Mouse (Mus musculus) embryonic facial prominence, embryonic 15.5 days (tissue): ENCODE results near the gene Usp38. TPM values are rescaled to one million over a fixed set of nuclear protein-coding genes. Genes with fewer than 3 reads are reported as not detected.
A peak's percentile ranks its signal among the peaks of the same experiment; 100 is the strongest.

Source experiments
- ATAC-seq: fragments of 200-750 bp; cut with Nextera tagmentation; 2 replicates; pipeline ENCODE4 v1.8.0; 2017; ENCODE audit warnings: low read depth, moderate TSS enrichment; ENCODE audit not compliant: insufficient number of reproducible peaks, low FRiP score, low TSS enrichment
- H3K27ac ChIP-seq: fragments of 300-500 bp; sonication (generic); replicated peaks from 2 replicates; pipeline ENCODE4 v1.5.1; 2015; ENCODE audit warnings: mild to moderate bottlenecking, inconsistent platforms
- H3K27me3 ChIP-seq: fragments of 300-500 bp; sonication (generic); 2 replicates; pipeline ENCODE4 v1.6.1; 2015; ENCODE audit warnings: inconsistent platforms
- H3K36me3 ChIP-seq: fragments of 300-500 bp; sonication (generic); 2 replicates; pipeline ENCODE4 v1.6.1; 2015; ENCODE audit warnings: mild to moderate bottlenecking, inconsistent platforms
- H3K4me1 ChIP-seq: fragments of 300-500 bp; sonication (generic); 2 replicates; pipeline ENCODE4 v1.6.1; 2015; ENCODE audit warnings: inconsistent platforms
- H3K4me2 ChIP-seq: fragments of 300-500 bp; sonication (generic); replicated peaks from 2 replicates; pipeline ENCODE4 v1.6.1; 2015; ENCODE audit warnings: mild to moderate bottlenecking, inconsistent platforms
- H3K4me3 ChIP-seq: fragments of 300-500 bp; sonication (generic); replicated peaks from 2 replicates; pipeline ENCODE4 v1.5.1; 2015; ENCODE audit warnings: mild to moderate bottlenecking, inconsistent platforms
- H3K9ac ChIP-seq: fragments of 300-500 bp; sonication (generic); 2 replicates; pipeline ENCODE4 v1.6.1; 2015; ENCODE audit warnings: inconsistent platforms
- H3K9me3 ChIP-seq: fragments of 300-500 bp; sonication (generic); replicated peaks from 2 replicates; pipeline ENCODE4 v1.6.1; 2016; ENCODE audit warnings: inconsistent platforms
- WGBS: fragments of 180-500 bp; shearing (Covaris S2); methylation state at CpG from one replicate; pipeline ENCODE4 v1.1.7; 2015; 5-methylcytosine and 5-hydroxymethylcytosine counted together
- polyA plus RNA-seq: library from polyadenylated mRNA; unstranded; fragments of >200 nt; fragmentation: Nextera tagmentation; extraction: Ambion mirVana; gene quantifications from 2 replicates; pipeline ENCODE4 v1.2.1, GENCODE M21; 2015

Usp38 gene
- polyA plus RNA-seq, 1 experiment from 2014 or later: 18.3 TPM

DNA sequence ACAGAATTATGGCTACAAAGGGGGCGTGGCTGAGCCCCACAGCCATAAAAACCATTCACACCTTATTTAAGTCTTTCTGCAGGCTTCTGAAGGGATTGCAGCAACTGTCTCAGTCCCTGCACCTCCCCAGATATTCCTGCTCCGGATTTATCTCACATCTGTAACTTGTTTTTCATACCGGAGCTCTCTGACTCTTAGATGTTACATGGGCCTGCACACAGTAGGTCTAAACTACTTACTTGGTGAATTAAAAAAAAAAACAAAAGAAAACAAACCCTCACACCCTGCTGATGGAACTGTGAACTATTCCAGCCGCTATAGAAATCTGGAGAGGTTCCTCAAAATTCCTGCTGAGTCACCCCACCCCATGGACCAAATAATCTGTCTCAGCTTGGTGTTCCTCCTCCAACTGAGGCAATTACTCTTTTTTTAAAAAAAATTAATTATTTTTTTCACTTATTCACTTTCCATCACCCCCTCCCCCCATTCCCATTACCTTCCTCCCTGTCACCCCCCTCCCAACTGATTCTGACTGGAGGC lies 53.6 kb downstream of the Usp38 start:
- 67% methylated on average over 4 of the region's 4 CpGs for WGBS
- no peak for ATAC-seq

GRCm38 (mm10) chr8:80959588-80960268 lies 55.0 kb downstream of the Usp38 start:
- H3K4me1 ChIP-seq: no peaks in the 10 kb centered on the region
- no peak overlapping the region for H3K27ac ChIP-seq
- 0 out of 2 replicates have a peak, but pooled peaks have one; percentile 34 for ATAC-seq
- H3K36me3 ChIP-seq: no peaks in the 10 kb centered on the region
- no peaks in the 10 kb centered on the region for H3K27me3 ChIP-seq
- H3K4me2 ChIP-seq: no peak overlapping the region
- WGBS: 71% methylated on average over 9 of the region's 9 CpGs
- H3K9ac ChIP-seq: no peak overlapping the region
- H3K9me3 ChIP-seq: peaks cover 8% of the 10 kb centered on the region; the same call in 1 of the 2 replicates
- no peak overlapping the region for H3K4me3 ChIP-seq

More for the DNA sequence above, 53.6 kb downstream of the Usp38 start:
- H3K4me3 ChIP-seq: no peak overlapping the region
- H3K4me1 ChIP-seq: no peaks in the 10 kb centered on the region
- no peaks in the 10 kb centered on the region for H3K9me3 ChIP-seq
- H3K27ac ChIP-seq: no peak overlapping the region
- no peak overlapping the region for H3K9ac ChIP-seq
- H3K4me2 ChIP-seq: no peak overlapping the region
- no peaks in the 10 kb centered on the region for H3K36me3 ChIP-seq
- H3K27me3 ChIP-seq: no peaks in the 10 kb centered on the region

- no peak for ATAC-seq
- WGBS: 59% methylated on average over 5 of the region's 5 CpGs
- no peaks in the 10 kb centered on the region for H3K36me3 ChIP-seq
- H3K9me3 ChIP-seq: peaks cover 8% of the 10 kb centered on the region; the same call in 1 of the 2 replicates
- no peak overlapping the region for H3K4me2 ChIP-seq
- no peaks in the 10 kb centered on the region for H3K27me3 ChIP-seq
- H3K4me3 ChIP-seq: no peak overlapping the region
- H3K27ac ChIP-seq: no peak overlapping the region
- H3K4me1 ChIP-seq: no peaks in the 10 kb centered on the region
- no peak overlapping the region for H3K9ac ChIP-seq
These were observed 57.0 kb downstream of the Usp38 start for GRCm38 (mm10) chr8:80957776-80958175.

- H3K9me3 ChIP-seq: peaks cover 8% of the 10 kb centered on the region; the same call in 1 of the 2 replicates
- no peaks in the 10 kb centered on the region for H3K36me3 ChIP-seq
- no peak overlapping the region for H3K27ac ChIP-seq
- whole genome bisulfite sequencing: 73% methylated on average over 3 of the region's 3 CpGs
- no peak overlapping the region for H3K9ac ChIP-seq
- ATAC-seq: no peak
- no peak overlapping the region for H3K4me3 ChIP-seq
- peaks cover 5% of the 10 kb centered on the region; the same call in 1 of the 2 replicates for H3K4me1 ChIP-seq
- H3K27me3 ChIP-seq: no peaks in the 10 kb centered on the region
- H3K4me2 ChIP-seq: no peak overlapping the region
These were observed 61.8 kb downstream of the Usp38 start for GRCm38 (mm10) chr8:80952973-80953372.

DNA sequence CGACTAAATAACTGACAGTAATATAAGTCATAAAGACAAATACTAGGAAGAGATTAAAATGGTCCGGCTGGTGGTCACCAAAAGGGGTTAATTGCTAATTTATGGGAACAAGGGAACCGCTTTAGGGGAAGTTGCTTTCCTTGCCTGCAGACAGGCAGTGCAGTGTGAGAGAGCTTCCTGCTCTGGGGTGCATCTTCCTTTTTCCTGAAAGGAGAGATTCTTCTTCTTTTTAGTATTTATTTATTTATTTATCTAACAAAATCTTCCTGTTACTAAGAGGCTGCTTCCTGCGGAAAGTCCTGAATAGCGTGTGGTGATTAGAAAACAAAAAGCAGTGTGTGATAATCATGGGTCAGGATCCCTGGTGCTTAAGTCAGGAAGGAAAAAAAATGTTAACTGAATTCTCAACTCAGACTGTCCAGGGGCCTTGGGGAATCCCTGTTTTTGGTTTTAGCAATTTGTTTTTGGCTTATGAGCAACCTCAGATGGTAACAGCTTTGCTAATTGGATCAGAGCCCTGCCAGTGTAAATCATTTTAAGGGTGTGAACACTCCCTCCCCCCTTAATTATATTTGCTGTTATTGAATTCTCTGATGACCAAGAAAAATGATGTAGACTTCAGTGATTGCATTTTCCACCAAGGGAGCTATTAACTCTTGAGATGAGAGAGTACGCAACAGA lies 62.4 kb downstream of the Usp38 start:
- no peak overlapping the region for H3K9ac ChIP-seq
- H3K36me3 ChIP-seq: no peaks in the 10 kb centered on the region
- no peak for ATAC-seq
- H3K27me3 ChIP-seq: no peaks in the 10 kb centered on the region
- H3K4me2 ChIP-seq: no peak overlapping the region
- H3K9me3 ChIP-seq: peaks cover 8% of the 10 kb centered on the region; the same call in 1 of the 2 replicates
- H3K4me3 ChIP-seq: no peak overlapping the region
- 32% methylated on average over 6 of the region's 6 CpGs for WGBS
- H3K4me1 ChIP-seq: peaks cover 5% of the 10 kb centered on the region; the same call in 1 of the 2 replicates
- no peak overlapping the region for H3K27ac ChIP-seq

GRCm38 (mm10) chr8:80948405-80949183 lies 66.1 kb downstream of the Usp38 start:
- H3K9ac ChIP-seq: no peak overlapping the region
- no peaks in the 10 kb centered on the region for H3K27me3 ChIP-seq
- peaks cover 5% of the 10 kb centered on the region; the same call in 1 of the 2 replicates for H3K4me1 ChIP-seq
- H3K9me3 ChIP-seq: no peaks in the 10 kb centered on the region
- no peak overlapping the region for H3K27ac ChIP-seq
- no peaks in the 10 kb centered on the region for H3K36me3 ChIP-seq
- no peak overlapping the region for H3K4me3 ChIP-seq
- ATAC-seq: no peak; the same call in 1 of the 2 replicates
- 50% methylated on average over 7 of the region's 7 CpGs for WGBS
- H3K4me2 ChIP-seq: no peak overlapping the region

GRCm38 (mm10) chr8:80943742-80944141 lies 71.0 kb downstream of the Usp38 start:
- Histone ChIP-seq H3K36me3 (no peaks in the 10 kb centered on the region), H3K4me2 (no peak overlapping the region), H3K27me3 (no peaks in the 10 kb centered on the region), H3K27ac (no peak overlapping the region), H3K4me1 (peaks cover 8% of the 10 kb centered on the region; the same call in 1 of the 2 replicates), H3K9ac (no peak overlapping the region), H3K9me3 (no peaks in the 10 kb centered on the region), H3K4me3 (no peak overlapping the region)
- 69% methylated on average over 3 of the region's 3 CpGs for WGBS
- no peak for ATAC-seq

- Histone ChIP-seq H3K36me3 (no peaks in the 10 kb centered on the region), H3K27ac (no peak overlapping the region), H3K4me2 (no peak overlapping the region), H3K9me3 (no peaks in the 10 kb centered on the region), H3K9ac (no peak overlapping the region), H3K4me1 (peaks cover 21% of the 10 kb centered on the region), H3K27me3 (no peaks in the 10 kb centered on the region), H3K4me3 (no peak overlapping the region)
- 92% methylated on average over 3 of the region's 3 CpGs for WGBS
- no peak for ATAC-seq
These were observed 73.1 kb downstream of the Usp38 start for GRCm38 (mm10) chr8:80941621-80942020.

DNA sequence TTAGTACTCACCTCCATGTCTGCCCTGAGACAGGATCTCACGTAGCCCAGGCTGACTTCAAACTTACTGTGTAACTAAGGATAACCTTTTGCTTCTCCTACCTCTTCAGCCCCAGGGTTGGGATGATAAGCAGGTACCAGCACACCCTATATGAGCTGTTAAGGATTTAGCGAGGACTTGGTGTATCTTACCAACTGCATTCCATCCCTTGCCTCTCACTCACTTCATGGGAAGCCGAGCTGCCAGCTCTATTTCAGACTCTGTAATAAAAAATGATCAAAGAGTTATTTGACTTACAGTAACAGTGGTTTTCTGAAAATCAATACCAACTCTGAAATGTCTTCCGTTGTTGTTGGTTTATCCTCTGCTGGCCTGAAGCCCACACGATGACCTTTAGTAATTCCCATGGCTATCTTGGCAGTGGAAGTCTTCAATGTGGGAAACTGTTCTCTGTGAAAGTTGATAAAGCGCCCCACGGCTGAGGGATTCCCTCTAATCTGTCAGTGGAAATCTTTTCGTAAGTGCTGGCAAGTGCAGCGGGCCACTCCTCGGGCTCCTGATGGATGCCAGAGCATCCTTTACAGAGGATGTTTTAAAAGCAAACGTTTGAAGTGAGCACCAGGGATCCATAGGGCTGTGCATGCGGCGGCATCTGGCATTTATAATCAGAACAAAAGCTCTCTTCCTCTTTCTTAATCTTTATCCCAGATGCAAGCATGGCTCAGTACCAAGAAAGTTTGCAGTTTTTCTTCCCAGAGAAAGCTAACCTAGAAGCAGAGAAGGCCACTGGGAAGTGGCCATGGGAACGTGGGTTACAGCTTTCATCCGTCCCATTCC lies 76.7 kb downstream of the Usp38 start:
- Histone ChIP-seq H3K27ac (peak overlapping the region; percentile 78), H3K27me3 (no peaks in the 10 kb centered on the region), H3K9me3 (no peaks in the 10 kb centered on the region), H3K4me3 (no peak overlapping the region), H3K4me2 (peak overlapping the region; percentile 8), H3K9ac (no peak overlapping the region), H3K36me3 (no peaks in the 10 kb centered on the region), H3K4me1 (peaks cover 21% of the 10 kb centered on the region)
- WGBS: 24% methylated on average over 15 of the region's 15 CpGs
- ATAC-seq: peak; percentile 73
